Mouse (Mus musculus) gastrocnemius, adult 2 months (tissue): ENCODE data around the gene Pitpnm2. TPM values are rescaled to one million over a fixed set of nuclear protein-coding genes. Genes with fewer than 3 reads are reported as not detected.

ENCODE experiments used
- DNase-seq: peaks from one replicate; pipeline ENCODE4 v3.0.0; 2022
- H3K27ac ChIP-seq: fragments of 200-600 bp; 2 replicates; pipeline ENCODE4 v1.8.1; 2022; ENCODE audit warnings: mild to moderate bottlenecking
- H3K4me3 ChIP-seq: fragments of 200-600 bp; 2 replicates; pipeline ENCODE4 v1.8.1; 2022; ENCODE audit warnings: mild to moderate bottlenecking, moderate library complexity
- CTCF ChIP-seq: fragments of 200-600 bp; IDR thresholded peaks from 2 replicates; pipeline ENCODE4 v1.8.1; 2022; ENCODE audit warnings: antibody characterized with exemption, mild to moderate bottlenecking, moderate library complexity
- intact Hi-C: fragments of 180-260 bp; cut with DNase I; formaldehyde crosslinking; loops from one replicate; pipeline ENCODE4 v1.15.1; 2025
- total RNA-seq, 2 experiments: library from RNA; stranded (reverse); gene quantifications; 2 replicates each; pipeline ENCODE4 v1.2.3; 2021

Gene Pitpnm2
- total RNA-seq, 2 experiments from 2014 or later: 18.1 to 28.4 TPM

DNA sequence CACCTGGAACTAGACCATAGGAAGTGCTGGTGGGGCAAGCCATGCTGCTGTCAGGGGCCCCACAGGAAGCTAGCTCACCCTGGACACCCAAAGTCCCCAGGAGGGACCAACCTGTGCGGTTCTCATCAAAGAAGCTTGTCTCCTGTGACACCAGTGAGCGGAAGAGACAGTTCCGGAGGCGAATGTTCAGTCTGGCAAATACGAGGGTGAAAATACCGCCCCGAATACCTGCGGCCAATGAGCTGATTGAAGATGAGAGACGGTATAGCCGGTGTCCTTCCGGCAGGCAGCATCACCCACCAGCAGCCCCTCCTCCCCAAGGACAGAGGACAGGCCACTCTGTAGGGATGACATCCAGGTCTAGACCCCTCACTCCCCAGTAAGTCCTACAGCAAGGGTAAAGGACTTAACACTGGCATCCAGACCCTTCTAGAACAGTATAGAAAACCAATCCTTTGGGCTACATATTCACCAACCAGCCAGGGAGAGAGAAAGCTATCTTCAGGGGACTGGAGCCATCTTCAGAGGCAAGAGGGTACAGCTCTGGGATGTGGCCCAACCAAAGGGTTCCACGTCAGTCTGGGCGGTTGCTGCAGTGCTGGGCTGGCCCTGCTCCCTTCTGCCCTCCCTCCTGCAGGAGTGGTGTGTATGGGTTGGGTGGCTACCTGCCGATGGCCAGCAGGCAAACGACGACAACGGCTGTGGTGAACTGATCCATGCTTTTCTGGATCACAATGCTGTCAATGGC, 166.4 kb downstream of the Pitpnm2 start:
- no peak for DNase-seq
- intact Hi-C loops: no loop called here
- TF ChIP-seq CTCF: no peak
- Histone ChIP-seq H3K27ac (no peak overlapping the region), H3K4me3 (no peak overlapping the region)

- intact Hi-C loops: no loop called here
- H3K27ac ChIP-seq: no peak overlapping the region
- TF ChIP-seq CTCF: no peak
These were observed 167.1 kb downstream of the Pitpnm2 start for GRCm38 (mm10) chr5:124082447-124082846.

GRCm38 (mm10) chr5:124079880-124080279, 169.7 kb downstream of the Pitpnm2 start:
- DNase-seq: no peak
- H3K4me3 ChIP-seq: no peak overlapping the region
- intact Hi-C loops: no loop called here
- no peak overlapping the region for H3K27ac ChIP-seq
- TF ChIP-seq CTCF: no peak

More at GRCm38 (mm10) chr5:124082447-124082846, 167.1 kb downstream of the Pitpnm2 start:
- H3K4me3 ChIP-seq: no peak overlapping the region
- DNase-seq: no peak

DNA sequence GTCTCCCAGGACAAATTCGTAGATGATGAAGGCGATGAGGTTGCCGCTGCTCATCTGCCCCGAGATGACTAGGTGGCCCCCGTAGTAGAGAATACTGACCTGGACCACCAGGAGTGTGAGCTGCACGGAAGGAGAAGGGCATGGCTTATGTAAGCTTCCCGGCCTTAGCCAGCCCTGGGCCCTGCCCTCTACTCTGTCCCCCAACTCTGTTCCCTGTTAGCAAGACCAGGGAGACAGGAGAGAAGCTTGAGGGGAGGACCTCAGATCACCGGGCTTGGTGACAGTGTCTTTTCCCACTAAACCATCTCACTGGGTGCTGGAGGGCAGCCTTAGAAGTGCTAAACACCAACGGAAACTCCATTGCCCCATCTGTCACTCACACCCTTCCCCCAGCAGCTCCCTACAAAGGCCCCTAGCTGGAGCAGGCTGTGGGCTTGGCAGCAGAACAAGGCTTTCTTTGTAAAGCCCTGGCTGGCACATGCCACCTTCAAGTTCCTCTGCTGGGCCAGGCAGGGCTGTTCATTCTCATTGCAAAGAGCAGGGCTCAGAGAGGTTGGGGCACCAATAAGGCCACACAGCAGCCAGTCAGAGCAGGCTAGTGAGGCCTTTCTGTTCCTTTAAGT, 170.7 kb downstream of the Pitpnm2 start:
- TF ChIP-seq CTCF: no peak
- intact Hi-C loops: no loop called here
- no peak for DNase-seq
- 0 out of 2 replicates have a peak overlapping the region, but pooled peaks have one; percentile 8 for H3K27ac ChIP-seq
- H3K4me3 ChIP-seq: no peak overlapping the region

- intact Hi-C loops: no loop called here
- DNase-seq: no peak
- Histone ChIP-seq H3K4me3 (no peak overlapping the region), H3K27ac (no peak overlapping the region)
- TF ChIP-seq CTCF: no peak
These were observed 171.6 kb downstream of the Pitpnm2 start for GRCm38 (mm10) chr5:124077856-124078460.

DNA sequence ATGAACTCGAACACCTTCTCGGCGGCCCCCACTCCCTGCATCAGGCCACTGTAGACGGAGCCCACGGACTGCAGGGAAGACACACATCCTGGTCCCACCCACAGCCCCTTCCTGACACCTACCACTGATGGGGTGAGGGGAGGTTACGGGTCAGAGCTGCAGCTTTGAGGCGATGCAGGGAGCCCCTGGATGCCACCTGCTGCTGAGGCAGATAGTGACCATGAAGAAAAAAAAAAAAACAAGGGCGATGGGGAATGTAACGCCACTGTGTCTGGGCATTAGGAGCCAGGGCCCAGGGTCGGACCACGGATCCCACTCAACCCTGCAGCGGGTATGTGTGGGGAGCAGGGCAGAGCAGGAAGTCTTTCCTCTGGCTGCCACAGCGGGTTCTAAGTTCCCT, 172.3 kb downstream of the Pitpnm2 start:
- TF ChIP-seq CTCF: no peak
- H3K4me3 ChIP-seq: no peak overlapping the region
- H3K27ac ChIP-seq: no peak overlapping the region
- no peak for DNase-seq
- intact Hi-C loops: no loop called here

GRCm38 (mm10) chr5:124076559-124076958, 173.0 kb downstream of the Pitpnm2 start:
- DNase-seq: no peak
- no peak for TF ChIP-seq CTCF
- intact Hi-C loops: no loop called here
- no peak overlapping the region for H3K27ac ChIP-seq
- H3K4me3 ChIP-seq: no peak overlapping the region

- TF ChIP-seq CTCF: no peak
- Histone ChIP-seq H3K4me3 (no peak overlapping the region), H3K27ac (no peak overlapping the region)
- intact Hi-C loops: no loop called here
- no peak for DNase-seq
These were observed 173.8 kb downstream of the Pitpnm2 start for GRCm38 (mm10) chr5:124075716-124076115.

DNA sequence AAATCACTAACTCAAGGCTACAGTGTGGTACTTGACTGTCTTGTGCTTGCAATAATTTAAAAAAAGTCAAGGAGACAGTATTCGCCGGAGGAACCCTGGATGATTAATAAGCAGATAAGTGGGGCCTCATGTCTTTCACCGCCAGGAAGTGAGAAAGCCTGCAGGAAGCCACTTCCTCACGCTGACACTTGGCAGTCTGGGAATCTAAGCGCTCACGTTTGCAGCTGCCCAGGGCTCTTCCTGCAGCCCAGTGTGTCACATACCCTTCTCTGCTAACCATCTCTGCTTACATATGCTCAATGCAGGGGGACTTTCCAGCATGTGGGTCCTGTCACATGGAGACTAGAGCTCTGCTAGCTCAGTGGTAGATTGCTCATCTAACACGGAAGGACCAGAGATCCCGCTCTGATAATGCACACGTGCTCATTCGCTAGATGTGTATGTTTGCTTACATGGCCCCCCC, 174.7 kb downstream of the Pitpnm2 start:
- no peak for TF ChIP-seq CTCF
- Histone ChIP-seq H3K27ac (no peak overlapping the region), H3K4me3 (no peak overlapping the region)
- DNase-seq: no peak
- intact Hi-C loops: no loop called here

- TF ChIP-seq CTCF: no peak
- H3K4me3 ChIP-seq: no peak overlapping the region
- intact Hi-C loops: no loop called here
- DNase-seq: peak; percentile 81
- H3K27ac ChIP-seq: peak overlapping the region; percentile 75
These were observed 175.9 kb downstream of the Pitpnm2 start for GRCm38 (mm10) chr5:124073682-124074081.

DNA sequence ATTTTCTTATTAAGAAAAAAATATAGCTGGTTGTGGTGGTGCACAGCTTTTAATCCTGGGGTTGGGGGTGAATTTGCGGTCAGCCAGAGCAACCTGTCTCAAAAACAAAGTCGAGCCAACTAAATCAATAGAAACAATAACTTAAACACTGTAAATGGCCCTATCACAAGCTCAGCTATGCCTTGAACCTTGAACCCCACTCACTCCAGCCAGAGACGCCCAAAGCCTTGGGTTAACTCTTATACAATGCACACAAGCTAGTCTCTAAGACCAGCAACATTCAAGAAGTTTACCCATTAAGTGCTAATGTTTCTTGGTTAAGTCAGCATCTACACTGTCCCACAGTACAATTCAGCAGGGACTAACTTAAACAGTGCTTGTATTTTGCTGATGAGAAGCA, 179.9 kb downstream of the Pitpnm2 start:
- Histone ChIP-seq H3K27ac (no peak overlapping the region), H3K4me3 (no peak overlapping the region)
- DNase-seq: no peak
- no peak for TF ChIP-seq CTCF
- intact Hi-C loops: no loop called here

Other genes with a start within 250 kb of the Pitpnm2 start
- gene Vps37b, start 217.5 kb downstream of the Pitpnm2 start, total RNA-seq: 1 to 10 TPM; 4.1 to 6.2 TPM
- 10 to 100 TPM in 1 of 2 experiments, 1 to 10 TPM in 1; 7.1 to 11.9 TPM for gene Abcb9, start 154.0 kb downstream of the Pitpnm2 start, total RNA-seq
- 10 to 100 TPM; 11.7 to 12.2 TPM for gene Ogfod2, start 137.5 kb downstream of the Pitpnm2 start, total RNA-seq
- 10 to 100 TPM; 38.3 to 41.2 TPM for gene Arl6ip4, start 133.7 kb downstream of the Pitpnm2 start, total RNA-seq
- gene Mphosph9, start 78.2 kb upstream of the Pitpnm2 start, total RNA-seq: 1 to 10 TPM; 2.7 to 3.4 TPM
- gene 2810006K23Rik, start 78.3 kb upstream of the Pitpnm2 start, total RNA-seq: 1 to 10 TPM; 6.2 to 8.7 TPM
- gene Cdk2ap1, start 113.3 kb upstream of the Pitpnm2 start, total RNA-seq: 100 to 1,000 TPM; 140 to 141 TPM
- 10 to 100 TPM; 43.2 to 49.2 TPM for gene Sbno1, start 176.2 kb upstream of the Pitpnm2 start, total RNA-seq
- gene Kmt5a, start 190.2 kb upstream of the Pitpnm2 start, total RNA-seq: 100 to 1,000 TPM; 178 to 229 TPM
- 1 to 10 TPM; 4.6 to 4.7 TPM for gene Rilpl2, start 228.6 kb upstream of the Pitpnm2 start, total RNA-seq
- 10 to 100 TPM; 27.7 to 33.1 TPM for gene Snrnp35, start 233.4 kb upstream of the Pitpnm2 start, total RNA-seq